Mouse (Mus musculus) heart, postnatal 36 days (tissue): ENCODE data around the gene Kcnk1. TPM values are rescaled to one million over a fixed set of nuclear protein-coding genes. Genes with fewer than 3 reads are reported as not detected.

ENCODE experiments used
- DNase-seq, 2 experiments: peaks; one replicate each; pipeline ENCODE4 v3.0.0; 2021 to 2022
- intact Hi-C: fragments of 180-260 bp; cut with DNase I; formaldehyde crosslinking; loops from one replicate; pipeline ENCODE4 v1.15.1; 2025
- total RNA-seq, 2 experiments: library from RNA; stranded (reverse); gene quantifications; 2 replicates each; pipeline ENCODE4 v1.2.3; 2021

The Kcnk1 gene
- total RNA-seq, 2 experiments from 2014 or later = 0.31 TPM; not detected in 1

DNA sequence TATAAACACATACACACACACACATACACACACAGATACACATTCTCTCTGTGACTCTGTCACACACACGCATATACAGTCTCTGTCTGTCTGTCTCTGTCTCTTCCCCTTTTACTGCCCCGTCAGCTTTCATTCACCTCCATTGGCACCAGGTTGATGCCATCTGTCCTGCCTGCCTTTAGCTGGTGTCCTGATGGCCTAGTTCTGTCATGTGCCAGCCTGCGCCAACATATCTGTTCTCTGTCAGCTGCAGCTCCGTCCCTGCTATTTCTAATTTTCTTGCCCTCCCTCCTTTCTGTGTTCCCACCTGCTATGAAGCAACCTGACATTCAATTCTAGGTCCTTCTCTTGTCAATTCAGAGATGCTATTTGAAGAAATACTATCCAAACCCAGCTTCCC lies 40.1 kb downstream of the Kcnk1 start:
- no peak for DNase-seq

DNA sequence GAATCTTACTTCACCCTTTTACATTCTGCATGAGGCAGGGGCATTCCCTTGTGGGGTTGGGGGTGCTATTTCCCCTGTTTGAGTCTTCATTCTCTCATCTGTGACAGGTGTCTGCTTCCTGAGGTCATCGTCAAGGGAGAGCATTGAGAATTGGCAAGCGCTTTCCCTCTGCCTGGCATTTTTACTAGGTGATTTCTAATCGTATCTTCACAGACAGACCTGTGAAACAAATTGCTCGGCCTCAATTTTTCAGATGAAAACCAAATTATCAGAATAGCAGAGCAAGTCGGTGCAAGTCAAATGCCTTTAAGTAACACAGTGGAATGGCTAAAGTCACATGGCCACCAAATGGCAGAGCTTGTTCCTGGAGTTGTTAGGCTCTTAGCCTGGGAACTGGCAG lies 41.4 kb downstream of the Kcnk1 start:
- intact Hi-C loops = no loop called here
- DNase-seq = no peak

More for the DNA sequence above, 40.1 kb downstream of the Kcnk1 start:
- intact Hi-C loops = no loop called here

DNA sequence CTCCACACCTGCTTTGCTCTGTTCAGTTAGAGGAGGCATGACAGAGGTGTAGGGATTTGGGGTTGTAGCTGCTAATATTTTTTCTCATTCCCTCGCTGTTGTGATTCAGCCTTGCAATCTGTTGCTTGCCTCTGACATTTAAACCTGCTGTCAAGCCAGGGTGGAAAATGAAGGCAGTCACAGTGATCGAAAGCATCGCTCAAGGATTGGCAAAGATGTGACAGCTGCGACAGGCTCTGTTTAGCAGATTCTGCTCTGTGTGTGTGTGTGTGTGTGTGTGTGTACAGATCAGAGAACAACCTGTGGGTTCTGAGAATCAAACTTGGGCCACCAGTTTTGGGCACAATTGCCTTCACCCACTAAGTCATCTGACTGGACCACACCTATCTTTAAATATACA lies 50.8 kb downstream of the Kcnk1 start:
- intact Hi-C loops = no loop called here
- DNase-seq = no peak

DNA sequence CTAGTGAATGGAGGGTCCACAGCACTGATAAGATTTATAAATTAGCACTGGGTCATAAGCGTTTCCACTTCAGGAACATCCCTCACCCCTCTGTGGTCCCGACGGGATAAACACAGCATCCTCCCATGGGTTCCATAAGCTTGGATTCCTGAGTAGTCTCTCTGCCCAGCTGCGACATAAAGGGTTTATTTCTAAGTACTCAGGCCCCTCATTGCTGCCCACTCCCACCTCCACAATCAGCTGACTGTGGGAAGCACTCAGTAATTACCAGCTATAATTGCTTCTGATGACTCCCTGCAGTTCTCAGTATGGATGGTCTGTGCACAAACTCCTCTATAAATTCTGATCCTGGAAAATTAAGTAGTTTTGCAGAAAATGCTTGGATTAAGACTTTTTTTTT lies 58.9 kb downstream of the Kcnk1 start:
- no peak for DNase-seq
- intact Hi-C loops = no loop called here

DNA sequence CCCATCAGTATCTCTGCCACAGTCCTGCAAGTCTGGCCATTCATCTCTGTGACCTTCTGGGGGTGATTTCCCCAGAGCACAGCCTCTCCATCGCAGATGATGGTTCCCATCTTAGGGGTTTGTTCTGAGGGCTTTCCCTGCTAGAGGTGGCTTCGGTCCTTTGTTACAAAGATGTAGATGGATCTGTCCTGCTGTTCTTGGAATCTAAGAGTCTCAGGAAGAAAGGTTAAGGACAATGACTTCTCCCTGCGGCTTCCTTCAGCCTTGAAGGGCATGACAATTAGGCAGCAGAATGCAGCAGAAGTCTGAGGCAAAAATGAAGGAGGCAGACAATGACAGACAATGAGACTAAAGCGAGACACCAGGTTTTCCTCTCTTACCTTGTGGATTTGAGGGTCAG lies 63.9 kb downstream of the Kcnk1 start:
- no peak for DNase-seq
- intact Hi-C loops = no loop called here

DNA sequence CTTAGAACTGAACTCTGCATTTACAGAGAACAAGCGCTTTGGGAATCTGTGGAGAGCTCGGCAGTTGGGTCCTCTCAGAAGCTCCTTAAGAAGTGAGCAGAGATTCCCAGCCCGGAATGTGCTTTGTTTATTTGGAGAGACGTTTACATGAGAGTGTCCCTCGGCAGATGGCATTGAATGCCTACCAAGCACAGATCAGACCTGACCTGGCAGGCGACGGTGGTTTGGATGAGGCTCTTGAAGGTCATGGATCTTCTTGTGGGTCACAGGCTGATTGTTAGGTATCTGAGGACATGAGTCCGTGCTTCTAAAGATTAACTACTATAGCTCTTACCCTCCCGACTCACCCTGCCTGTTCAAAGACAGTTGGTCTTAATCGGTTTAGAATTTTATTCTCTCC lies 67.9 kb downstream of the Kcnk1 start:
- DNase-seq = no peak

DNA sequence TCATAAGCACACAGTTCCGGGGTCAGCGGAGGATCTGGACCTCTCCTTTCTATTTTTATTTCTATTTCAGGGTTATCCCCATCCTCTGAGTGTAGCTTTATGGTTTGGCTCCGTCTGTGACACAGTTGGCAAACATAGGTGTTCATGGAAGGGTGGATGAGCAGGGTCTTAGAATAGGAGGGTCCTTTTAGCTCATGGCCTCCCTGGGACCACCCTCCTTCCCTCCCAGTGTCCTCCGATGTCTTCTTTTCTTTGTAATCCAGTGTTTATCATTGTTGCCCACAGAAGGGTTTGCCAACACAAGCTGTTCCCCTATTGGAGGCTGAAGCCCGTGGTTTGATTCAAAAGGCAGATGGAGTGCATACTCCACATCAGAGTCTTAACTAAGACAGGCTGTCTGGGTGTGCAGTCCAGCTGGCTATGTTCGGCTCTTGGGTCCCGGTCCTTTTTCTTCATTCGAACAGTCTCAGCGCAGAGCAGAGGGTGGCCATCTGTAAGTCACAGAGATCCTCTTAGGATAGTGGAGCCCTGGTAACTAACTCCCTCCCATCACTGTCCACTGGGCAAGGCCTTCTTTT lies 69.0 kb downstream of the Kcnk1 start:
- intact Hi-C loops = no loop called here
- no peak for DNase-seq

More for the DNA sequence above, 67.9 kb downstream of the Kcnk1 start:
- intact Hi-C loops = no loop called here

DNA sequence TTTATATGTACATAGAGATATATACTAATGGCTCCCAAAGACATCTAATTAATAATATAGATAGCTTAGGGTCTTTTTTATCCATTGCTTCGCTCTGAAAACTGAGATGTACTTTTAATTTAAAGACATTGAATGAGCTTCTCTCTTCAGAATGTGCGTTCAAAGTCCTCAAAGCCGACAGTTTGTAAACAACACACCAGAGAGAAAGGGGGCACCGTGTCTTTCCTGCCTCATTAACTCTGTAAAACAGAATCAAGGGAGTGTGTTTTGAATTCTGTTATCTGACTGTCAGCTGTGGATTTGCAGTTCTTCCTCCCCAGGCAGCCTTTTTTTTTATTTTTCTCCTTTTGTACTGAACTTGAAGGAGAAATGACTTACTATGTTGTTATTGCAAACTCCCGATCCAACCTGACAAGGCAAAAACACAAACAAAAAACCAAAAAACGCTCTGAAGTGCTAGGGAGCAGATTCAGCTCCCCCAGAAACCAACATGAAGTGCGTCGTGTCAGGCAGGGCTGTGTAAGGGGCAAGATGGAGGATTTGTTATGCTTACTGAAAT lies 69.7 kb downstream of the Kcnk1 start:
- no peak for DNase-seq
- intact Hi-C loops = no loop called here

DNA sequence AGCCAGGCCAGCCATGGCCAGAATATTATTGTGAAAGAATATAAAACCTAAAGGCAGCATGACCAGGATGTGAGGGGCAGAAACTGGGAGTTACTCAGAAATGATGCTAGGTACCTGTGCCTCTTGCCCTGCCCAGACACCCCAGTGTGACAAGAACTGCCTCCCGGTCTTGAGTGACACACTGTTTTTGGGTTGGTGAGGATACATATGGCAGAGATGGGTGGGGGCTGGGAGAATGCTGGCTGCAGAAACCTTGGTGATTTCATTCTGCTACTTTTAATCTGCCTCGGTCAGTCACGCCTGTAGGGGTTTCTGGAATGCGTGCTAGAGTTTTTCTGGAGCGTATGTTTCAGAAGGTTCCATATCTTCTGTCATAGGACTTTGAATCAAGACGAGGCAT lies 72.3 kb downstream of the Kcnk1 start:
- no peak for DNase-seq
- intact Hi-C loops = no loop called here

DNA sequence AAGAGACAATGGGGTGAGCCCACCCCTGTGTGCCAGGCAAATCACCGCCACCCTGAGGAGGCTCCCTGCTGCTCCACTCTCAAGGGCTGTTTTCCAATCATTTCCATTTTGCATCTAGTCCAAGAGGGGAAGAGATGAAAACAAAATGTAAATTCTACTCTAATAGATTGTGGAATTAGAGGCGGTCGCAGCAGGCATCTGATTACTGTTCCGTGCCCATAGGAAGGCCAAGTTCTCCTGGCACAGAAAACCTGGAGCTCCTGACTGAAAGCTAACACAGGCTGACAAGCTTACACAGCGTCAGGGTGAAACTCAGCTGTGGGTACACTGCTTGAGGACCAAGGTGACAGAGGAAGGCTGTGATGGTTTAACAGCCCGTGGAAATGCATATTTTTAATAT lies 73.2 kb downstream of the Kcnk1 start:
- no peak for DNase-seq
- intact Hi-C loops = no loop called here

DNA sequence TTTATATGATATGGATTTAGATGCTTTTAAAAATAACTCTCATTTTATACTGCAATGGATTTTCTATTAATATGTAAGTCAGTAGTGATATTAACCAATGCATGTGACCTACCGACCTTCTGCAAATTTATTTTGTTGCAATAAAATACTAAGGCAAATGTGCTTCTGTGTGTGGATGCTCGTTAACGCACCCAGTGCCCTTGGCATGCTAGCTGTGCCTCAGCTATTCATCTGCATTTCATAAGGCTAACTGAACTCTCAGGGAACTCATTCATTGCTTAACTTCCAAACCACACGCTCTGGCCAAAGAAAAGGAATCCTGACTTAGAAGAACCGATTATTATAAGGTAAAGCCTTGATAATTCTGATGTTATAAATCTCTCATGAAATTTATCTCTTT lies 77.7 kb downstream of the Kcnk1 start:
- intact Hi-C loops = loop anchor here (10.0 kb wide), 1 partner anchor 182 kb away; no protein-coding TSS in a partner anchor
- DNase-seq = no peak

DNA sequence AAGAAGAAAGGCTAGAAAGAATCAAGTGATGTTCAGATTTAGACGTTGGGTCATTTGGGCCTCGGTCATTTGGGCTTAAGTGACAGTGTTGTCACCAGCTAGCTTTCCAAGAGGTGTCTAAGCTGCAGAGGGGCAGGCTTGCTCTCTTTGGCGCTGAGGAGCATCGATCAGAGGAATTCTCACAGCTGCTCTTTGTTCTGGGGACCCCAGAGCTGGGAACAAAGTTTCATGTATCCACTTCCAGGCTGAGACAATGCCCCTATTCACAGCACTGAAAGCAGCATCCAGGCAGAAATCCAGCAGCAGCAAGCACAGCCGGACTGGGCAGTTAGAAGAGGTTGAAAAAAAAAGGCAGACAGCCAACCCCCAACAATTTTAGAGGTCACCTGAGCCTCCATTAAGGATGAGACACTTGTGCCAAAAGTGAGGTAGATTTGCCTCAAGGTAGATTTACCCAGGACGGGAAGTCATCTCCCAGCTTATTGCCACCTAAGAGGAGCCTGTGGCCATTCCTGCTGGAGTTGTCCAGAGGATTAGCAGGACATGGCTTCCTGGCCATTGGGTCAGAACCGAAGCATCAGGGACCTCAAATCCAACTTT lies 78.3 kb downstream of the Kcnk1 start:
- intact Hi-C loops = loop anchor here (10.0 kb wide), 1 partner anchor 182 kb away; no protein-coding TSS in a partner anchor
- DNase-seq = no peak

DNA sequence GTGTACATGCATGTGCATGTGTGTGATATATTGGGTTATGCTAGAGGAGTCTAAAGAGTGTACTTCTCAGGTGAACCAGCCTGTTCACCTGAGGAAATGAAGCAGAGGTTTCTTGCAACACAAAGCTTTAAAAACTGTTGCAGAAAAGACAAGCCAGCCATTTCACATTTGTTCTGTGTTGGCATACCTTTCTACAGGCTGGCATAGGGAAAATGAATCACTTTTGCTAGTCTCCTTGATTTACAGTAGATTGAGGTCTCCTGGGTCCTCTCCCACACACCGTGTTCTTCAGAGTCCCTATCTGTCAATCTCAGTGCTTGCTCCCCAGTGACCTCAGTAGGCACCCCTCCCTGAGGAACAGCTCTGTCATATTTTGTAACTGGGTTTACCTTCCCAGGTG lies 79.1 kb downstream of the Kcnk1 start:
- no peak for DNase-seq
- intact Hi-C loops = loop anchor here (10.0 kb wide), 1 partner anchor 181 kb away; no protein-coding TSS in a partner anchor

DNA sequence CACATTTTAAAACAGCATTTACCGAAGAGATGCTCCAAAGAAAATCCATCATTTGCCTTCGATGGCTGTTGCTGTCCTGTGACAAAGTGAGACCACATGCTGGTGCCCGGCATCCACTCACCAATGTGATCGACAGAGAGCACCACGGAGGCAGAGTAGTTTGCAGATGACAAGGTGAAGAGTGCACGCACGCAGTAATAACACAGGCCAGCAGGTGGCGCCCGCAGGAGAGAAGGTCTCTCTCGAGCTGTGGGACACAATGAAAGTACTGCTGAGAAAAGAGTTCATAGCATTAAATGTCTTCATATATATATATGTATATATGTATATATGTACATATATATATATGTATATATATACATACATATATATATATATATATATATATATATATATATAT lies 80.4 kb downstream of the Kcnk1 start:
- DNase-seq = peak; percentile 54 to 81
- intact Hi-C loops = loop anchor here (10.0 kb wide), 1 partner anchor 179 kb away; no protein-coding TSS in a partner anchor

Other genes with a start within 250 kb of the Kcnk1 start
- gene Pcnx2, start 96.9 kb upstream of the Kcnk1 start, total RNA-seq = under 1 TPM; 0.46 to 0.89 TPM
- under 1 TPM; 0.76 to 0.97 TPM for gene Map3k21, start 84.7 kb upstream of the Kcnk1 start, total RNA-seq